Mouse (Mus musculus) gastrocnemius, postnatal 25 days (tissue): ENCODE data around the gene Psd. TPM values are rescaled to one million over a fixed set of nuclear protein-coding genes. Genes with fewer than 3 reads are reported as not detected.

Source experiments
- DNase-seq: peaks from one replicate; pipeline ENCODE4 v3.0.0; 2022
- total RNA-seq, 2 experiments: library from RNA; stranded (reverse); gene quantifications; 1 replicate in 1 of 2; 2 replicates in 1 of 2; pipeline ENCODE4 v1.2.3; 2021

Gene Psd
- total RNA-seq, 2 experiments from 2014 or later, result 0.28 to 0.54 TPM

GRCm38 (mm10) chr19:46338942-46339286, 12.0 kb upstream of the Psd start:
- no peak for DNase-seq

DNA sequence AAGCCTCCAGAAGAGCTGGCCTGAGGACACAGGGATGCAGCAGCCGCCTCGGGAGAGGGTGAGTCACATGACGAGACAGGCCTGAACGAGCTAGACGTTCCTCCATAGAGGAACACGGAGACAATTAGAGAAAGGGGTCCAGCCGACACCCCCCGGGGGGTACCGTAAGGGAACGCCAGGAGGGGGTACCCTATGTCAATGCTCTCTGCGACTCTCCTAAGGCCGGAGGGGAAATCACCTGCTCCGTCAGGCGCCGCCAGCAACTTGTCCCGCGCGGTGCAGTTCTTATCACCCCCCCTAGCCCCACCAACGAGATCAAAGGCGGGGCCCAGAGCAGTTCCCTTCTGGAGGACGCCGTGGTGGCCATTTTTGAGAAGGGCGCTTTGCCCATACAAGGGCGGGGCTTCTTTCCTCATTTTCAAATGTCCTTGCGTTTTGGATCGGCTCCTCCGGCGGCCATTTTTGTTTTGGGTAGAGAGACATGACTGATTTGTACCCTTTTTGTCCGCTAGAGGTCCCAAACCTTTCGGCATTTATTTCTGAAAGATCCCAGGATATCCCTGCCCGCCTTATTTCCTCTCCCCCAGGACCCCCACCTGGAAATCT, 11.5 kb upstream of the Psd start, which contains the start of gene Cuedc2:
Gene Cuedc2, minus strand, starts transcription at position 372 of the 606 bp plus-strand sequence.
- DNase-seq, result peak; percentile 93

DNA sequence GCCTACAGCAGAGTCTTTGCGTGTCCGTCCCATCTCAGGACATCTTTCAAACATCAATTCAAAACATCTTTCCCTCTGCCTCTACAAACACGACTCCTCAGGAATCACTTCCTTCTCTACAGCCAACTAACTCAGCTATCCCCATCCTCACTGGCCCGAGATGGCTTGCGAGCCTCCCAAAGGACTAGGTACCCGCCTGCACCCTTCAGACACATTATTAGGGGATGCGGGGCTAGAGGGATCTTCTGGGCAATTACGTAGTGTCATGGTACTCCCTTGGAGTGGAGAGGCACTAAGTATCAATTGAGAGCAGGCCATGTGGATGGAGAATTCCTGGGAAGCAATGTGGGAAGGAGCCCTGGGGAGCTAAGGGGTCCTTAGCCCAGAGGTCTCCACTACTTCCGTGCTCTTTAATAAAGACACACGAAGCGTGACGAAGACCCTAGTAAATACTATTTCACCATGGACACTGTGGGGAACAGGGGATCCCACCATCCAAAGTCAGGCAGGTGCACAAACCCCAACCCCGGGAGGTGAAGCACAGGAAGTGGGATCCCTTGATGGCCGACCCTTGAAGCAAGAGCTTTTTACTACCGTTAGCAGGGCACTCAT, 10.9 kb upstream of the Psd start:
- no peak for DNase-seq

DNA sequence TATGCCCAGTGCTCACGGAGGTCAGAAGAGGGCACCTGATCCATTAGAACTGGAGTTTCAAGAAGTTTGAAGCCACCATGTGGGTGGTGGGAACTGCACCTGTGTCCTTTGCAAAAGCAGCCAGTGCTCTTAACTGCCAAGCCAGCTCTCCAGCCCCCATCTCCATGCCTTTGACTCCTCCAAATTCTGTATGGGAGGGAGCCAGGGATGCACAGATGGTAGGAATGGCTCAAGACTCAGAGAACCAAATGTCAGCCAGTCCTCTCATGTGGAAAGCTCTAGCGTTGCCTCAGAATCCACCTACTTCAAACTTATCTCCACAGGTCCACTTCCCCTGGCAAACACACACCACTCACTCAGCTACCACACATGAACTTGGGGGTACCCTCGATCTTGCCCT, 7.0 kb upstream of the Psd start:
- DNase-seq, result no peak

DNA sequence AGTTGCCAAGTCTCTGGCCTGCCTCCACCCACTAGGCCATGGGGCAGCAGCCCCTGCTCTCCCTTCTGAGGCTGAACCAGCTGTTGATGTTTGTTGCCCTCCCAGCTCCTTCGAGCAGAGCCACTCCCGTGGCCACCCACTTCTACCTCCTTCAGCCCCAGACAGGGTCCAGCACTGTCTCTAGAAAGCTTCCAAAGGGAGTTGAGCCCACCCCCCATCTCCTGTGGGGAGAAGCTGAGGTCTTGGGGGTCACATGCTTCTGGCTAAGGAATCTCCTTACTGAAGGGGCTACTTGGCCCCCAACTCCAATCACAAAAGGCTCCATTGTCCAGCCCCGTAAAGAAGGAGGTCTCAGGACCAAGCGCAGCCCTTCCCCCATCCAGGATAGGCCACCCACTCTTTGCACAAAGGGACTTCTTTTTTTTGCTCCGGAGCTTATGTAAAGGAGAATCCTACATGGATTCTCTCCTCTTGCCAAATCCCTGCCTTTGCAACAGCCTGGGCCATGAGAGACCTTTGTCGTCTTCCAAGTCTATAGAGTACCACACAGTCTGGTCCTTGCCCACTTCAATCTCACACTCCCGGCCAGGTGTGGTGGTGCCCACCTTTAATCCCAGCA, 5.9 kb upstream of the Psd start:
- DNase-seq, result no peak

- DNase-seq, result no peak
Observed at GRCm38 (mm10) chr19:46331936-46332335, 5.0 kb upstream of the Psd start.

DNA sequence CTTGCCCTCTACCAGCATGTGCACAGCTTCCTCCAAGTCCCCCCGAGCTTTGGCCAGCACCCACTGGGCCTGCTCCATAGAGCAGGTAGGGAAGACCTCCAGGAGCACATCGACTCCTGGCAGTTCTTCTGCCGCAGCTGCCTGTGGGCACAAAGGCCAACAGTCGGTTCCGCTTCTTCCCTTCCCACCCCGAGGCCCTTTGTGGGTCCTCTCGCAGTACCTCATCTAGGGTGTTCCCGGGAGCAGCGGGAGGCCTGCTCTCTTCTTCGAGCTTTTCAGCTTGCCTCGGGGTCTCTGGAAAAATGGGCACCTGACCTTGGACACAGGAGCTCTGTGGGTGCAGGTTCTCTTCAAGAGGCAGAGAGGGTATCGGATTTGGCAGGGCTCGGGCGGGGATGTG, 4.4 kb upstream of the Psd start:
- no peak for DNase-seq

GRCm38 (mm10) chr19:46330696-46331095, 3.7 kb upstream of the Psd start:
- DNase-seq, result no peak

- peak; percentile 66 for DNase-seq
Observed at GRCm38 (mm10) chr19:46329951-46330350, 3.0 kb upstream of the Psd start.

DNA sequence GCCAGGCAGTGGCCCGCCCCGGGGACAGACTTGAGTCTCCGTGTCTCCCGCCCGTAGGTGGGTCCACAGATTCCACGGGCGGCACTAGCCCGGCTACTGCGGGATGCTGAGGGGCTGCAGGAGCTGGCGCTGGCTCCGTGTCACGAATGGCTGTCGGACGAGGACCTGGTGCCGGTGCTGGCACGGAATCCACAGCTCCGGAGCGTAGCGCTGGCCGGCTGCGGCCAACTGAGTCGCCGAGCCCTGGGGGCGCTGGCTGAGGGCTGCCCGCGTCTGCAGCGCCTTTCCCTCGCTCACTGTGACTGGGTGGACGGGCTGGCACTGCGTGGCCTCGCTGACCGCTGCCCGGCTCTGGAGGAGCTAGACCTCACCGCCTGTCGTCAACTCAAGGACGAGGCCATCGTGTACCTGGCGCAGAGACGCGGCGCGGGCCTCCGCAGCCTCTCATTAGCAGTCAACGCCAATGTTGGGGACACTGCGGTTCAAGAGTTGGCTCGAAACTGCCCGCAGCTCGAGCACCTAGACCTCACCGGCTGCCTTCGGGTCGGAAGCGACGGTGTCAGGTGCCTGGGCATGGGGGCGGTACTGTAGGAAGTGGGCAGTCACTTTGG, 2.2 kb upstream of the Psd start:
- no peak for DNase-seq

DNA sequence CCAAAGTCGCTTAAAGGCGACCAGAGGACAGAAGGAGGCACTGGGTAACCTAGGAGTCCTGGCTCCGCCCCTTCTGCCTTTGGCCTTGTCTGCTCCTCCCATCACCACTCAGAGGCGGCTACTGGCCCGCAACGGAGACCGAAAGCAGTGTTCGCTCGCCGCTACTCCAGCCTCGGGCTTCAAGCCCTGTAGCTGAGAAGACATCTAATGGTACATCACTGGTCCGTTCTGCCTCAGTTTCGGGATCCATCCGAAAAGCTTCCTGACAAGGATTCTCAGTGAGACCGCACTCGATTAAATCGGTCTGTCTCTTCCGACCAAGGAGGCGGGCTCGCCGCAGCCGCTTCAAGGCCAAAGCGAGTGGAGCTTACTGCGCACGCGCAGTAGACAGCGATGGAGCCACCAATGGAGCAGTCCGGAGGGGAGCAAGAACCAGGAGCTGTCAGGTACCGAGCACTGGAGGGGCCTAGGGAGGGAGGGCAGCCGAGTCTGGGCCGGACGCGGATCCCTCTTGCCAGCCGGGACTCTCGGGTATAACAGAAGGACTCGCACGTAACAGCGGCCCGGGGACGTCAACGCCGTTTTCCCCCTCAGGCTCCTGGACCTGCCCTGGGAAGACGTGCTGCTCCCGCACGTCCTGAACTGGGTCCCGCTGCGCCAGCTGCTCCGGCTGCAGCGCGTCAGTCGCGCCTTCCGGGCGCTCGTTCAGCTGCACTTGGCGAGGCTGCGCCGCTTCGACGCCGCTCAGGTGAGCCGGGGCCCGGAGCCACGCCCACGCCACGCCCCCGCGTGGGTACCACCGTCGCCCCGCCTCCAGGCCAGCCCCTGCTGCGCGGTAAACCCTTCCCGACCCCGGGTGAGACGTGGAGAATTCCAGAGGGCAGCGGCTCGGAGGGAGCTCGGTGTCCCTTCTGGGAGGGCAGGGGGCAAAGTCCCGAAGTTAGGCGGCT, 1.4 kb upstream of the Psd start, which contains the start of gene Fbxl15:
Gene Fbxl15, plus strand, starts transcription at position 104 of the 950 bp plus-strand sequence.
- peak; percentile 94 for DNase-seq

DNA sequence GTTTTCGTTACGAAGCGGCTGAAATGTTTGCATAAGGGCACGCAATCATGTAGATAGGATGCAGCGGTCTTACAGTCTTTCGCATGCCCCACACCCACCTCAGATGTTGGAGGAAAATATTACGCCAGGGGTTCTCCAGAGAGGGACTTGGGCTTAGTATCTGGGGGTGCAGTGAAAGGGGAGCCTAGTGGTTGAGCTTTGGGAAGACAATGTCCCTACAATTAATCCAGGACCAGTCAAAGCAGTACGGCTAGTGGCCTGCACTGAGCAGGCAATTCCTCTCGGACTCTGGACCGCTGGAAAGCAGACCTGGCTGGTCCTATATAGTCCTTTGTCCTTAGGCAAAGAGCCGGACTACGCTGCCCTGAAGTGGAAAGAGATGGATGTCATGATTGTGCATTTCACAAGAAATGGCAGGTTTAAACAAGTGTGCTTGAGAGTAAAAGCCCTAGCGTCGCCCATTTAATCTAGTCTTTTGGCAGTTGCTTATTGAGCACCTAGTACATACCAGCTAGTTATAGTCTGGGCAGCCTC, 642 bp upstream of the Psd start:
- DNase-seq, result no peak

GRCm38 (mm10) chr19:46326019-46326755, 769 bp downstream of the Psd start:
- no peak for DNase-seq

DNA sequence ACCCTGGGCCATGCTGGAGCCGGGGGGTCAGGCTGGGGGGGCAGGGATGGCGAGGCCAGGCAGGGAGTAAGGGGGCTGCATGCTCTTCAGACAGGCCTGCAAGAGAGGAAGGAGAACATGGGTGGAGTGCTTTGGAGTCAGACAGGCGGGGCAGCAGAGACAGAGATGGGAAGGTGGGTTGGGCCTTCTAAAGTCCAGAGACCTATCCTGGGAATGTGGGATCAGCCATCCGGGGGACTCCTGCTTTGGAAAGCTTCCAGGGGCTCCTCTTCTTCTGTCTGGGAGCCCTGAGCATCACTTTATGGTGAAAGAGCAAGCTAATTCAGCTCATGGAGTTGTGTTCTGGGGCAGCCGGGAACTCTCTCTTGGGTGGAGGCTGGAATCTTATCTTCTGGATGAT, 2.0 kb downstream of the Psd start:
- no peak for DNase-seq

- DNase-seq, result no peak
Observed at GRCm38 (mm10) chr19:46324366-46324765, 2.6 kb downstream of the Psd start.

DNA sequence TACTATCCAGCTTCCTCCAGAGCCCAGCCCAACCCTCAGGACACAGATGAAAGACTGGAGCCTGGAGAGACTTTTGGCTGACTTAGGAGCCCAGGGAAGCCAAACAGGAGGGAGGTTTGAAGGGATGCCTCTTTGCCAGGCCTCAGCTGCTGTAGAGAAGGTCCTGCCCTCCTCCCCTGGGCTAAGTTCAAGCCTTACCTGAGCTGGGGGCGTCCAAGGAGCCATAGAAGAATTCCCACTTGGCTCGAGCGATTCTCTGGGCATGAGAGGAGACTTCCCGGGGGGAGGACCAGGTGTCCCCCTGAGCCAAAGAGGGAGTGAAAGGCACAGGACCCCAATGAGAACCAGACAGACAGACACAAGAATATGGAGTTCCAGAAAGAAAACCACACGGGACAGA, 3.2 kb downstream of the Psd start:
- DNase-seq, result no peak

DNA sequence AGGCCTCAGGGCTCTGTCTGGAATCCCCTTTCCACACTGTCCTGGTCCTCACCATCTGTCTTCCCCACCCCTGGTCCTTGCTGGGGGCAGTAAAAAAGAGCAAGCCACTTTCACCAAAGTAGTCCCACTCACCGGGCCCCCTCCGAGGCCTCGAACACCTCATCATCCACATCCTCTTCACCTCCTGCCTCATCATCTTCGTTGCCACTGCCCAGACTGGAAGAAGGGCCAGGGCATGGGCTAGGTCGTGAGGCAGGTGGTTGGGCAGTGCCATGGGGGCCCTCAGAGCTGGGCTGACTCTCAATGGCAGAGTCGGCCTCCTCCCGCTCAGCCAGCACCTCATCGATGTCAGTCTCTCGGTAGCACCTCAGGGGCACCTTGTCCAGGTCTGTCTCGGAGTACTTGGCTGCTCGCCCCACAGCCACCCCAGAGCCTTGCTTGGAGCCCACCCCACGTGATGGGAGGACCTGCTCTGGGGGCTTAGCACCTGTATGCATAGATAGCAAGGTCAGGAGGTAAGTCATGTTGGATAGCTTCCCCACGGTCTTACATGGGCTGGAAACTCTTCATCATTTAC, 3.9 kb downstream of the Psd start:
- DNase-seq, result no peak

DNA sequence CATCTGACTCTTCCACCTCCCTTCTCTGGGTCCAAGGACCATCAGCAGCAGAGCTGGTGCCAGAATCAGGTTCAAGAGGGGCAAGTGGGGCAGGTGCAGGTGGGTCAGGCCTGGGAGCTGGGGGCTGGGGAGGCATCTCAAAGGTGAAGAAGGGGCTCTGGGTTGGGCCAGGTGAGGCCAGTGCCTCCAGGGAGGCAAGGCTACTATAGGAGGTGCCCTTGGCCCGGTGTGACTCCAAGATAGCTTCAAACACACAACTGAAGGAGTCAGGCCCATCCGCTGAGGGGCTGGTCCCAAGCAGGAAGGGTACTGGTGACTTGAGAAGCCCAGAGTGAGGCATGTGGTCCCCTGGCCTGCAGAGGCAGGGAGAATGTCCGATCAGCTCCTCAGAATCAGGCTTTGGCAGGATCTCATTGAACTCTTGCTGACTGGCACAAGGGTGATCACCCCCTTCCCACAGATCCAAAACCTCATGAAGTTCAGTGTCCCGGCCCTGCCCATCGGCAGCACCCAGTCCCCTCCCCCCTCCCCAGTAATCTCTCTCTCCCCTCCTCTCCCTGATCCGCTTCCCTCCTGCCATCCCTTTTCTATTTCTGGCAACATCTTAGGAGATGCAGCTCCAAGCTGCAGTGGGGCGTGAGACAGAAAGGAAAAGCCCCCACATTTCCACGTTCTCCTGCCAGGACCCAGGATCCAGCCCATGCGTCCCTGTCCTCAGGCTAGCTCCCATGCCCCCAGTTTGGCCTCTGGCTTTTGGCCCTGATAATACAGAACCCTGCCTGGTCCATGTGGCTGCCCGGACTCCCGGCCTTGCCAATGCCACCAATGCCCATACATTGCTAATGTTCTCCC, 4.6 kb downstream of the Psd start:
- DNase-seq, result no peak

GRCm38 (mm10) chr19:46321101-46321943, 5.6 kb downstream of the Psd start:
- DNase-seq, result no peak
